Mouse (Mus musculus) 3134 (cell line): ENCODE results near the gene Naxd.
A peak's percentile ranks its signal among the peaks of the same experiment; 100 is the strongest.
"Not testable (repeated sequence)": the region's sequence is repeated elsewhere in the genome, so short reads cannot be mapped to it uniquely, and the experiment has no call there.

ENCODE experiments used
- DNase-seq: peaks from one replicate; pipeline ENCODE4 v3.0.0-alpha.2; 2011; ENCODE audit warnings: low spot score; ENCODE audit not compliant: insufficient read length; ENCODE audit errors: extremely low read depth

Naxd gene

GRCm38 (mm10) chr8:11470694-11471093 is 26.6 kb upstream of the Naxd start:
- no peak for DNase-seq

GRCm38 (mm10) chr8:11471309-11471708 is 26.0 kb upstream of the Naxd start:
- DNase-seq: no peak

- no peak for DNase-seq
These were observed 24.2 kb upstream of the Naxd start for GRCm38 (mm10) chr8:11473072-11473471.

- DNase-seq: no peak
These were observed 21.9 kb upstream of the Naxd start for GRCm38 (mm10) chr8:11475397-11475796.

- no peak for DNase-seq
These were observed 21.4 kb upstream of the Naxd start for GRCm38 (mm10) chr8:11475876-11476275.

GRCm38 (mm10) chr8:11476338-11477177 is 20.7 kb upstream of the Naxd start:
- peak; percentile 56 for DNase-seq

- DNase-seq: no peak
These were observed 20.1 kb upstream of the Naxd start for GRCm38 (mm10) chr8:11477178-11477553.

- peak; percentile 71 for DNase-seq
These were observed 19.2 kb upstream of the Naxd start, which contains the start of gene Rab20 for GRCm38 (mm10) chr8:11477811-11478761. TSS of gene Rab20 (minus strand) at chr8:11478710.

GRCm38 (mm10) chr8:11478807-11479527 is 18.3 kb upstream of the Naxd start:
- DNase-seq: no peak

GRCm38 (mm10) chr8:11479591-11479990 is 17.7 kb upstream of the Naxd start:
- no peak for DNase-seq

- DNase-seq: no peak
These were observed 15.4 kb upstream of the Naxd start for GRCm38 (mm10) chr8:11481876-11482275.

- no peak for DNase-seq
These were observed 14.8 kb upstream of the Naxd start for GRCm38 (mm10) chr8:11482537-11482936.

- DNase-seq: peak; percentile 39
These were observed 11.2 kb upstream of the Naxd start for GRCm38 (mm10) chr8:11486142-11486541.

- DNase-seq: peak; percentile 41
These were observed 10.1 kb upstream of the Naxd start for GRCm38 (mm10) chr8:11487229-11487628.

- not testable (repeated sequence) for DNase-seq
These were observed 5.0 kb upstream of the Naxd start for GRCm38 (mm10) chr8:11492340-11492739.

GRCm38 (mm10) chr8:11498281-11498680 is 975 bp downstream of the Naxd start:
- no peak for DNase-seq

GRCm38 (mm10) chr8:11498786-11499485 is 1.6 kb downstream of the Naxd start:
- no peak for DNase-seq

GRCm38 (mm10) chr8:11503476-11504232 is 6.3 kb downstream of the Naxd start:
- no peak for DNase-seq

- DNase-seq: no peak
These were observed 8.8 kb downstream of the Naxd start for GRCm38 (mm10) chr8:11506074-11506473.
